8 mouse cellular contexts compared by ENCODE assay signal in the genomic region with DNA sequence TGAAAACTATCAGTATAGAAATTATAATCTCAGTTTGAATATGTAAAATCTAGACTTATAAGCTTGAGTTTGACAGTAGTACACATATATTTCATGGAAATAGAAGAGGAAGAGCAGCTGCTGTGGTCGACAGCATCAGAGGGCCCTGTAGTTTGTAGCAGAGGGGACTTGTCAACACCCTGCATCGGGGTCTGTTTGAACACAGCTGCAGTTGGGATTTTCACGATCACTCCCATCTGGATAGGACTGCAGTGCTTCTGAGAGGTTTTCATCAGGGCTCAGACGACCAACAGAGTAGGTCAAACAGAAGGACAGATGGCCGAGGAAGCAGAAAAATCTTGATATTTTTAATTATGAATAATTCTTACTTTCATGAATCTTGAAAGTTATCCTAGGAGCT.
"Had no signal": no experiment of that assay in that cellular context is flagged by ENCODE, and none has a peak within 500 bp of the region (broad histone marks: within the 10 kb centered on the region; RNA-seq: fewer than 3 reads in every experiment).

No protein-coding gene starts in this region.

- ATAC-seq: liver, embryonic 12.5 days; midbrain, embryonic 13.5 days had no signal

- H3K4me2 ChIP-seq: limb, embryonic 15.5 days; liver, embryonic 12.5 days; midbrain, embryonic 13.5 days; stomach, embryonic 15.5 days had no signal

- DNase-seq: kidney, adult 18-20 months; left cerebral cortex, postnatal 4 days; right cerebral cortex, postnatal 14 days; thymus, postnatal 4 days had no signal

- H3K4me3 ChIP-seq: limb, embryonic 15.5 days; liver, embryonic 12.5 days; midbrain, embryonic 13.5 days; stomach, embryonic 15.5 days had no signal

- H3K9me3 ChIP-seq: limb, embryonic 15.5 days; liver, embryonic 12.5 days; midbrain, embryonic 13.5 days; stomach, embryonic 15.5 days had no signal

- H3K27ac ChIP-seq: limb, embryonic 15.5 days; liver, embryonic 12.5 days; midbrain, embryonic 13.5 days; stomach, embryonic 15.5 days had no signal

- H3K36me3 ChIP-seq: limb, embryonic 15.5 days; liver, embryonic 12.5 days; midbrain, embryonic 13.5 days; stomach, embryonic 15.5 days had no signal

- H3K9ac ChIP-seq: limb, embryonic 15.5 days; liver, embryonic 12.5 days; midbrain, embryonic 13.5 days; stomach, embryonic 15.5 days had no signal

- H3K27me3 ChIP-seq: limb, embryonic 15.5 days; liver, embryonic 12.5 days; midbrain, embryonic 13.5 days; stomach, embryonic 15.5 days had no signal

- H3K4me1 ChIP-seq: limb, embryonic 15.5 days; liver, embryonic 12.5 days; midbrain, embryonic 13.5 days; stomach, embryonic 15.5 days had no signal
